Mouse (Mus musculus): ENCODE results near the gene Gm10147. TPM values are rescaled to one million over a fixed set of nuclear protein-coding genes. Genes with fewer than 3 reads are reported as not detected.
"Not testable (repeated sequence)": the region's sequence is repeated elsewhere in the genome, so short reads cannot be mapped to it uniquely, and the experiment has no call there.

The Gm10147 gene
- total RNA-seq (2022) = not detected

DNA sequence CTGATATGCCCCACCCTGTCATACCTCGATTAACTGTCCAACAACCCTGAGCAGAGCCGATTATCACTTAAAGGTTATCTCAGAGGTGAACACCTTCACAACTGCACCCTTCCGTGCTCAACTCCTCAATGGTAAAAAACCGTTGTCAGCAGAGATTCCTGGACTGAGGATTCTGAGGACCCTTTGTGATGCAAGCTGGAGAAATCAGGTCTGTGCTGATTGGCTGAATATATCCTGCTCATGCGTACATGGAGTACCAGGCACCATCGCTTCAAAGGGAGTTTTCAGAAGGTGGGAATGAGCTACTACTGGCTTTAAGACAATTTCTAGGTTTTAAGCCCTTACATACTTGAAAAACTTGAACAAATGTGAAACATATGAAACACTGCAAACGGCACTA lies at the start of gene Gm10147:
Gene Gm10147 (minus strand): TSS at position 101 of the 400 bp plus-strand sequence.
- DNase-seq = not testable (repeated sequence)

Small RNA genes within 50 kb of the gene (microRNA-seq; reads per million reads assigned to microRNA genes)
- gene Gm44499 = 0 reads per million in 2 experiments
